Mouse (Mus musculus) frontal cortex, postnatal 25 days (tissue): ENCODE data around the gene Rtn1.

Experiments used
- DNase-seq, 2 experiments: peaks; one replicate each; pipeline ENCODE4 v3.0.0; 2022; ENCODE audit warnings: low spot score in 2 of 2

Gene Rtn1

DNA sequence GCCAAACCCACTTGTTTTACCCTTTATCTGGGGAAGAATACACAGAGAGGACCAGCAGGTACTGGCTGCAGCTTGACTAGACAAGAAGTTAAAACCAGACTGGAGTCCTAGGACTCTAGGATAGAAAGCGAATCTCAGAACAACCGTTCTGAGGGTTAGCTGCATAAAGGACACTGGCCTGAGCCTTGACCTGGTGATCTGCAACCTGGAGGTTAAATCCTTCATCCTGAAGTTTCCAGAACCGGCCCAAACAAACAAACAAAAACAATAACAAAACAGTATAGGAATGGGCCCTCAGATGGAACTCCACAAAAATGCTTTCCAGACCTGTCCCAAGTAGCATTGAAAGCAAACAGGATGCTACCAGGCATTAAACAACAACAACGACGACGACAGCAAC, at the start of gene Rtn1:
Gene Rtn1, minus strand, starts transcription at position 101 of the 400 bp plus-strand sequence.
- no peak for DNase-seq

DNA sequence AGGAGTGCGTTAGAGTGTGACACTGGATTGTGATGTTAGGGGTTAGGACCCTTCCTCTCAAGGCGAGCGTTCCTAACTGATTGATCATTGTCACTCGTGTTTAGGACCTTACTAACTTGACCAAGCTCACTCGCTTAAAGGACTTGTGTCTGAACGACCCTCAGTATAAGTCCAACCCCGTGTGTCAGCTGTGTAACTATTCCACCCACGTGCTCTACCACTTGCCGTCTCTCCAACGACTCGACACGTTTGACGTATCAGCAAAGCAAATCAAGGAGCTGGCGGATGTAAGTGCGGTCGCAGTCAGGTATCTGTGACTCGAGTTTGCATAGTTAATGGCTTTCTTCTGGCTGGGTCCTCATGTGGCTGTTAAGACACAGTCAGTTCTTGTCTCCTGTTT, 45.1 kb upstream of the Rtn1 start:
- DNase-seq = no peak

DNA sequence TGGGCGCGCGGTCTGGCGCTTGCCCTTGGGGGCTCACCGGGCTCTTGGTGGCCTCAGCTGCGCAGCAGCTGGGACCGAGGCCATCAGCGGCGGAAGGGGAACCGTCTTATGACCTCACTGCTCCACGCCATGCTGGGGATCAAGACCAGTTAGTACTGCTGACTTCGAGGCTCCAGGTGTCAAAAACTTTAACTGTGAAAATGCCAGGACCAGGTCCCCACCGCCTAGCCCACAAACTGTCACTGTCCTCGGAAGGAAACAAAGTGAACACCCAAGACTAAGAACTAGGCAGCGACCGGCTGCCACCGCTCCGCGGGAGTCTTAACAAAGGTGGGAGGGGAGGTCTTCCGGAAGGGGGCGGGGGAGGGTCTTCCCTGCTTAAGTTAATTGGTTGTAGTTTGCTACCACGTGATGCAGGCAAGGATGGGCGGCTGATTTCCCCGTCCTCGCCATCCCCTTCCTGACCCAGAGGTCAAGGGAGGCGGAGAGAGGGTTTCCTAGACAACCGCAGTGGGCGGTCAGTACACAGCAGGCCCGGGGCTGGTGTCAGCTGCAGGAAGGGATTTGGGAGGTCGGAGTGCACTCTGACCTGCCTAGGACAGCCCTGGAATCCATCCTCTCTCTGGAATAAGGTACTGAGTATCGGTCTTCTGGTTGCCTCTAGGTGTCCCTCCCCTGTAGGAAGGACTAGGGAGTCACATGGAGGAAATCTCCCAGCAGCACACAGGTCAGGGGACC, 33.2 kb upstream of the Rtn1 start, which contains the start of gene Lrrc9:
Gene Lrrc9, plus strand, starts transcription at position 28 of the 738 bp plus-strand sequence.
- no peak for DNase-seq

DNA sequence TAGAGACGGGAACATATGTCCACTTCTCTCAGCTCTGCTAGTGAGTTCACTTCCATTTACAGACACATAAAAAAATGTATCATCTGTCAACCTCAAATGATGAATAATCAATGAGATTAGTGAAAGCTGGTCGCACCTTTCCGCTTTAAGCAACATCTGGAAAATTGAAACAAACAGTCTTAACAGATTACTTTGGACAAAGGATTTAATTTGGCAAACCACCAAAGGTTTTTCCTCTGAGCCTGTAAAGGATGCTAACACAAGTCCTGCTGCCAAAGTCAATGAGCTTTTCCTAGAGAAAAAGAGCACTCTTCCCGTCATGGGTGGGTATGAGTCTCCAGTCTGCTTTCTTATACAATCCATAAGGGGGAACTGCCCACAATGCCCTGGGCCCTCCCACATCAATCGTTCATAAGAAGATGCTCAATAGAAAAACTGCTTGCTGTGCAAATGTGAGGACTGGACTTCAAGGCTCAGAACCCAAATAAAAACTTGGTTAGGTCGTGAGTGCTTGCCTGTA, 30.2 kb upstream of the Rtn1 start:
- no peak for DNase-seq

DNA sequence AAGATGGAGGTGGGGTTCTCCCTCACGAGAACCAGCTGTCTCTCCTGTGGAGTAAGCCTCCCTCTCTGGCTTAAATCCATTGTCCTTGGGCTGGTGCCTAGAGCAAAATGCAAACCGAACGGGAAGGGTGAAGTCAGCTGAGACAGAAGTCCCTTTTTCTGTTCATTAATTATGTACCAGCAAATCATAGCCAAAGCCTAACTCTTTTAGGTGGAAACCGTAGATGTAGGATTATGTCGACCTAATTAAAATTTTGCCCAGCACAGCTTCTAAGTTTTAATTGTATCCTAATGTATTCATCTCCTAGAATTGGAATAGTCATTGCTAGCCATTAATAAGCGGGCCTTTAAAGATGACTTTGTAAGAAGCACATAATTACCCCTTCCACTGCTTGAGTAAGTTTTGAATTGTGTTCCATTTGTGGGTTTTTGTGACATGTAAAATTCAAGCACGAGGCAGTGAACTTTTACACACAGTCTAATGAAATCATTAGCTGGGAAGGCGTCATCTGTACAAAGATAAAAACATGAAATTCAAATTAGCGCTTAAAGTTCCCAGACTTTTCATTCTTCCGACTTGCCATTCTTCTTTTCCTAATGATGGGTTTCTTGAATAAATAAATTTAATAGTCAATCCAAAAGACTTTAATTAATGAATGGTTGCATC, 29.0 kb upstream of the Rtn1 start:
- no peak for DNase-seq

DNA sequence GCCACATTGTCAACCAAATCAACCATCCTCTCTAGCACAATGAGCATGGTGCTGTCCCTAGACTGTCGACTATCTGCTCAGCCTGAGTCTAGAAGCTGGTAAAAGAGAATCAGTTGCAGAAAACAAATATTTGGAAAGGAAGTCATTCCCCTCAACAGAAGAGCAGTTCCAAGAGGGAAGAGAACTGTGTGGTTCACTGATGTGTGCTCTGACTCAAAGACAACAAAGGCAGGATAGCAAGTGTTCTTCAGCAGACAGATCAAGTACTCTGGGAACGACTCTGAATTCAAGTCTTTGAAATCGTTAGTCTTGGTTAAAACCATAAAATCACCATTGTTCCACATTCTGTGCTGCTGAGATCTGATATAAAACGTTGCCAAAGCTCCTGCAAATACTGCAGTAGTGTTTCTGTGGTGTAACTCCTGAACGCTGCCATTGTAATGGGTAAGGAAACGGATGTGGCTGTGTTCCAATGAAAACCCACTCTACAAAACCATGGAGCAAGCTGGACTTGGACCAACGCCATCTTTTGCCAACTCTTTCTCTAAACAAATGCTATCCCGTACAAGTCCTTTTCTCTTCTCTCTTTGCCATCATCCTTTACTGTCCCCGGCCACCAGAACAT, 24.5 kb upstream of the Rtn1 start:
- no peak for DNase-seq

DNA sequence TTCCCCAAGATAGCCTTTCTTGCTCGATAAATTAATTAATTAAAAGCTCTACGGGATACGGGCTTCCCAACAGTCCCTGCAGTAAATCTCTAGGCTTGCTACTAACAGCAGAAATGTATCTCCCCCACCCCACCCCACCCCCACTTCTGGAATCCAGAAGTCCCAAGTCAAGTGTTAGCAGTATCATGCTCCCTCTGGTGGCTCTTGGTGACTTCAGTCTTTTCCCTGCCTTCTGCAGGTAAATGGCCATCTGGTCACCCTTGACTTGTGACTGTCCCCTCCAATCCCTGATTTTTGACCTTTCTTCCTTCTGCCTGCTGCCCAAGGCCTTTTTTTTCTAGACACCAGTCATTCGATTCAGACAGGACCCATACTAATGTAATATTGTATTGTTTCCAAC, 23.4 kb upstream of the Rtn1 start:
- no peak for DNase-seq

DNA sequence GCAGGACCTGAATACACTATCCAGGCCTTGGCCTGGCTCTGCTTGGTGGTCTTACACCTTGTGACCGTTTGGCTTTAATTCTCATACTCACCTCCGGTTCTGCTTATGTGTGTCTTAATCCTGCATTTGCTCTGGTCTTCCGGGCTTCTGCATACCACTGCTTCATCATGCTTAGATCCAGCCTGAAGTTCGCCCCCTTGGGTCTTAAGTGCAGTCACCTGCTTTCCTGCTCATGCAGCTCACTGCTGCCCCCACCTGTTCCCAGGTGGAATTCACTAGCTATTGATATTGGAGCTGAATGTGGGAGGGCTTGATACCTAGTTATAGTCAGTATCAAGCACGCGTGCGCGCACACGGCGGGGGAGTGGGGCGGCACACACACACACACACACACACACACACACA, 18.9 kb upstream of the Rtn1 start:
- DNase-seq = peak; percentile 71 to 76

DNA sequence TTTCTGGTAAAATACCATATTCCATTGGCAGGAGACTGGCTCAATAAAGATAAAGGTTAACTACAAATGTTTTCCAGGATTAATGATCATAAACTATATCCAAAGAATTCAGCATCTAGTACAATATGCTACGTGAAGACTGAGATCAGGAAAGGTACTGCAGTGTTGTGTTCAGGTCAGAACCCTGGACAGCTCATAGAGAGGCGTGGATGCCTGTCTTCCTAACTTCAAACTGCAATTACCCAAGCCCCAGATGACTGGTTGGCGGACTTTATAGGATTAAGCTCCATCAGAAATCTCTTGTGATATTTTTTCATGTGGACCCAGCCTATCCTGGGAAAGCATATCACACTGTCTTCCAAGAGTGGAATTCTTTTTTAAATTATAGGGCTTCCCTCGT, 13.8 kb upstream of the Rtn1 start:
- no peak for DNase-seq

DNA sequence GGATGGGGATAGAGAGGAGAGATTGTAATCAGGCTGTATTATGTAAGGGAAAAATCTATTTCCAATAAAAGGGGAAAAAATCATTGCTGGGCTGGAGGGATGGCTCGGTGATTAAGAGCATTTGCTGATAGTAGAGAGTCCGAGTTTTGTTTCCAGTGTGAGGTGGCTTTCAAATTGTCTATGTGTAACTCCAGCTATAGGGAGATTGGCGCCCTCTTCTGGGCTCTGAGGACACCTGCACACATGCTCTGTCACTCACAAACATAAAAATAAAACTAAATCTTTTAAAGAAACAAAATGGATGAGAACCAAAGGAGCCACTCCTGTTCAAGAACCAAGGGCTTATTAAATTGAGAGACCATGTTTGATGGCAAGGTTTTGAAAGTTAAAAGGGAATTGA, 8.9 kb upstream of the Rtn1 start:
- no peak for DNase-seq

DNA sequence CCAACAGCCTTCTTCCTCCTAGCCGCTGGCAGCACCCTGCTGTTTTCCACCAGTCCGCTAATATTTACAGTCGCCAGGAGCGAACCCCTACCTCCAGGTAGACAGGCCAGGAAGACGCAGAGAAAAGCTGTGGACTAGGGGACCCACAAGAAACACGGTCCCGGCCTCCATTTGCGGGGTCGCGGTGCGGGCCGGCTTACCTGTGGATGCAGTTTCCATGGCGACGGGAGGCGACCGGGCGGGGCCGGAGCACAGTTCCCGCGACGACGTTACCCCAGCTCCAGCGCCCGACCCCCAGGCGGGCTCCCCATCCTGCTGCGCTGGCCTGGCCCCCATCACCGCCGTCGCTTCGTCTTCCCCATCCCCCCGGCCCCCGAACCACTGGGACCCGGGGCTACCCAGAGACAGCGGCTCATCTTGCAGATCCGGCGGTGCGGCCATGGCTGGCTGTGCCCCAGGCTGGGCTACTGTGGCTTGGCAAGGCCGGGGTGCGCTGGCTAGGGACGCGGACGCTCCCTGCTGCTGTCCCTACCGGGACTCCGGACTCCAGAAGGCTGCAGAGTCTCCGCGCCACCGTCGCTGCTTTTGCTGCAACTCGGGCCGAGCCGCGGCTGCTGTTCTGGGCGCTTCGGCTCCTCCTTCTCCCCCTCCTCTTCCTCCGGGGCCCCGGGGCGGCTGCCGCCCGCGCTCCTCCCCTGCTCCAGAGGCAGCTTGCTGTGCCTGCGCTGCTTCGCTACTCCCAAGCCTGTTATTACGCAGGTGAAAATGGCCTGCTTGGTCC, 553 bp downstream of the Rtn1 start:
- peak; percentile 56 to 64 for DNase-seq

DNA sequence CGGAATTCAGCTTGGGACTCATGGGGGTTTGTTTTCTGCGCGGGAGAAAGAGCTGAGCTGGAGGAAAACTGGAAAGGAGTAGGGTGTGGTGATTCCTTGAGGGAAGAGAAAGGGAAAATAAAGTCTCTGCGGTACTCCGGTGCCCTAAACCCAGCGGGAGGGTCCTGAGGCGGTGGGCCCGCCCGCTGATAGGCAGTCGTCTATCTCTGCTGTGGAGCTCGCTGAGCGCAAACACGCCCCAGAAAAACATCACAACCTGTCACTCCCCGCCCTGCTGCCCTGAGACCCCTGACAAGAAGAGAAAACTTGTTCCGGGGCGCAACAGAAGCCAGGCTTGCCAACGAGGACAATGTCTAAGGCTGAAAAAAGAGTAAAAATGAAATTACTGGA, 1.1 kb downstream of the Rtn1 start:
- DNase-seq = no peak

DNA sequence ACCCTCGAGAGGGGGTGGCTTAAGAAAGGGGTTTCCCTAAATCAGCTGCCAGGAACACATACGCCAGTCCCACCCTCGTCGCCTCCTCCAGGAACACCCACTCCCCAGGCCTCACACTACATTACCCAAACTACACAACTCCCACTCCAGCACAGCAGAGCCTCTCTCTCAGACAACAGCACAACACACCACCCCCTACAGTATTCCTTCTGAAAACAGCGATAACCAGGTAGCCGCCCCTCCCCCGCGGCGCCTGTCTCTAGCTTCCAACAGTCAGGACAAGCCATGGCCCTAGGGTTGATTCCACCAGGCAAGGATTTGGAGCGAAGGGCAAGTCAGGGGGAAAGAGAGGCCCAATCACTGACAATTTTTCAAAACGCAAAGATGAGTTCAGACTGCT, 1.7 kb downstream of the Rtn1 start:
- DNase-seq = peak in 1 of 2 experiments; percentile 17

DNA sequence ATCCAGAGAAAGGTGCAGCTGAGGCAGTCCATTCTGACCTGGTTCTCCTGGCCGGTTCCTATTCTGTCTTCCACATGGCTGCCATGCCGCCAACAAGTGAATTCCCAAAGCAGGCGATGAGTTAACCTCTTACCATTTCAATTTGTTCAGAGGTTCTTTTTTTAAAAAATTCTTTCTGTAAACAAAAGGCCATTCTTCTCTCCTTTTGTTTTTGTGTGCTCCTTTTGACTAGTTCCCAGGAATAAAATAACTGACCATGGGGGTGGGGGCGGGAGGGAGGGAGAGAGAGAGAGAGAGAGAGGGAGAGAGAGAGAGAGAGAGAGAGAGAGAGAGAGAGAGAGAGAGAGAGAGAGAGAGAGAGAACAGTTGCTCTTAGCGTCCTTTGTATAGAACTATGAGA, 3.8 kb downstream of the Rtn1 start:
- no peak for DNase-seq

DNA sequence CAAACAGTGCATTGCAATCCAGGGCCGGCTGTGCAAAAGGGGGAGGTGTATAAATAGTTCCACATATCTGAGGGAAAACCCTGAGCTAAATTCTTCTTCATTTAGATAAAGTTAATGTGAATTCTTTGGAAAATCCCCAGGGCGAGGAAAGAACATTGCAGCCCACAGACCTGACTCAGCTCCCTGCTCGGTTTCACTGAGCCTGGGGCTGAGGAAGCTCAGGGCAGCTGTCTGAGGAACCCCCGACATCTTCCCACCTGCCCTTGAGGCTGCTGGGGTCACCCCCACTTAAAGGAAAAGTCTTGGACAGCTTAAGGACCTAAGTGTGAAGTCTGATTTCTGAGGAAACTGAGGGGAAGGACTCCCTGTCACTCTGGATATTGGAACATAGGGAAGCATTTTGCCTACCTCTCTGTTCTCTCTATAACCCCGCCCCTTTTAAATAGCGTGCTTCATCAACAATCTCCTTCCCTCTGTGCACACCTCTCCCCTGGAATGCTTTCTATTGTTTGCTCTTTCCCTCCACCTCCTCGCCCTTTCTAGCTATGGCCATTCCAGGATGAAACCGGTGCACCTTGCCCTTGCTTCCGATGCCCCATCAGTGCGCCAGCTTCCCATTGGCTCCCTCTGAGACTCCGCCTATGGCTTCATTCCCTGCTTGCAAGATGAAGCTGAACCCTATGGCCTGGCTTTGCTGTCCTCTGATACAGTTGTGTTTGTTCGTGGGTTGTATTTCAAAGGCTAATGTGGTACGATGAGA, 15.6 kb downstream of the Rtn1 start:
- peak in 1 of 2 experiments; percentile 25 for DNase-seq

DNA sequence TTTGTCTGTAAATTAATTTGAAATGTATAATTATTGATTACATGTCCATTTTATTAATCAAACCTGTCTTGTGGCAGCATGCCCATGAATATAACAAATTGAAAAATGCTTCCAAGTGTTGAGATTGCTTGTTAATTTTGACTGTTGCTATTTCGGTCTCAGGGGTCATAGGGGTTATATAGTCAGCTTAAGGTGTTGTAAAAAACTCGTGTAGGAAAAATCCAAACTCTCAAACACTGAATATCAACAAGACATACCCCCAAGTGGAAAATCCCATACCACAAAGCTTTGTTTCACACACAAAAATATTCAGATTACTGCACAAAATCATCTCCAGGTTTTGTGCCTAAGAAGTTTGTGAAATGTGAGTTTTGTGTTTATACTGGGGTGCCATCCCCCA, 18.5 kb downstream of the Rtn1 start:
- no peak for DNase-seq

DNA sequence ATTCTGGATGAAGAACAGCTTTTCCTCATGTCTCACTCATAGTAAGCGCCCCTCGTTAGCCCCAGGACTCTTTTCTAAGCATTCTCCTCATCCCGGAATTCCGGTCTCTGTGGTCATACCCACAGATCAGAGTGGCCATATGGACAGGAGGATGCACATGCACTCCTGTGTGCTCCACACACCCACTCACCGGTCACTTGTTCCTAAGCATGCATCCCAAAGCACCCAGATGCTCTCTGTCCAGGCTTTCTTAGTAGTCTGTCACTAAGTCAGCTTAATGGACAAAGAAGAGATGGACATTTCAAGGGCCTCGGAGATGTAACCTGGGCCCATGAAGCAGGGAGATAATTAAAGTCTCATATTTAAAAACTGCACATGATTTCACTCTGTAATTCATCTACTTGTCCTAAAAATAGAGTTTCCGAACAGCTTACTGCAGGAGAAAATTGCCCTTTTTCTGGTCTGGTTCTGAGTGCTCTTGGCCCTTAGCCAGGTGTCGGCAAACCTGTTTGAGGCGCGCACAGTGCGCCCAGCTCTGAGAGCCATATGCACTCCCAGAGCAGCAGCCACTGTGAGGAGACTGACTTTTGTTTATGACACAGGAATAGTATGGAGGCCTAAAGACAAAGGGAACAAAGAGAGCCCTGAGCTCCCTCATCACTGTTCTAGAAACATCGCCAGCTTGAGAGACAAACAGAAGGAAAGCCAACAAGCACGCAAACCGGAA, 19.3 kb downstream of the Rtn1 start:
- no peak for DNase-seq

DNA sequence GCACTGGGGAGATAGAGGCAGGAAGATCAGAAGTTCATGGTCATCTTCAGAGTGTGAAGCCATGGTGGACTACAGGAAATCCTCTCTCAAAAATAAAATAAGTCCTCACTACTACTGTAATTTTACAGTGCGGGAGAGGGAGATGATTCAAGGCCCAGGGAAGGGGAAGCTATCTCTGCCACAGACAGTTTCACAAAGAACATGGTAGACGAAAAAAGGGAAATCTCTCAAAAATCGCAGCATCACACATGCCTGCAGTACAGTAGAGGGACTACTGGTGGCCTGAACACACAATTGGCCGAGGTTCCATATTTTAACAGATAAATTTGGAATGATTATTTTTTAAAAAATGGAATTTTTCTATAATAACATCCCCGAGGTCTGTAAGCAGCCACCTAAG, 20.0 kb downstream of the Rtn1 start:
- no peak for DNase-seq

DNA sequence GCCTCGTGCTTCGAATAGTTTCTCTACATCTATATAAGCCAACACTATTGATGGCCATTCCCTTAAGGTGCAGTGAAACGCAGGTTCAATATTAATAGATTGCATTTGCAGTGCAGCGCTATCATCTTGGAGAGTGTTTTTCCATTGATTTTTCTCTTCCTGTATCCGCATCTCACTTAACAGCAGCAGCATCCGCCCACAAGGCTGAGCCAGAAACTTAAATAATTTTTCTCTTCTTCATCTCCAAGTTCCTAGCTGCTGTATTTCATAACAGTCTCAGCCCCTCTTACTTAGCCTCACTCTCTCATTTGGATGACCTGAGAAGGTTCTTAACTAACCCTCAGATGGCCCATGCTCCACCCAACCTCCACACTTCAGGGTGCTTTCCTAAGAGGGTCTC, 20.7 kb downstream of the Rtn1 start:
- no peak for DNase-seq

DNA sequence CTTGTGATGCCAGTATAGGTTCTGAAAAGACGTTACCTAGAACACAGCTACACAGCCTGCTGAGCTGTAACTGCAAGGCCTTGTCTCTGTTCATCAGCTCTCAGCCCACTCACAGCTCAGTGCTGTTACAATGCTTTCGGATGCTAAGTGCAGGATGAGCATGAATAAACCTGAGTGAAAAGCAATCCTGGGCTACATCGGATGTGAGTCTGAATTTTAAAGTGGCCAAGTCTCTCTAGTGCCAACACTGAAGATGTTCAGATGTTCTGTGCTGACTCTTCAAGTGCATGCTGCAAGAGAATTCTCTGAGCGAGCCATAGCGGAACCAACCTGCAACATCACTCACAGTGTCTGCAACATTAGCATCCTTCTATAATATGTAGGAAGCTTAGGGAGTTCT, 32.5 kb downstream of the Rtn1 start:
- no peak for DNase-seq

DNA sequence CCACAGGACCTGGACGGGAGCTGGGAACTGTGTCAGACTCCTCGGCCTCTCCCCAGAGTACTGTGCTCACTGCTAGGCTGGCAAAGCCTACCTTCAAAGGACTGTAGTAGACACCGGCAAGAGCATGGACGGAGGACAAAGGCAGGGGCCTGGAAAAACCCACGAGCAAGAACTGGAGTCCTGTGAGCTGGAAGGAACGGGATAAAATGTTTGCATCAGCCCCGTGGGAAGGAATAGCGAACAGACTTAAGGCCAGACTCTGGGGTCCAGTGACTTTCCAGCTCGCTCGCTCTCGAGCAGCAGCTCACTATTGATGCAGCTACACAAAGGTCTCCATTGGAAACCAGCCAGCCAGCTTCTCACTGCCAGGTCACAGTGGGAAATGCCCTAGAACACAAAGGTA, 34.0 kb downstream of the Rtn1 start:
- DNase-seq = no peak
